In genomic region chr11:45799732-45800386, GRCm38 (mm10) we compare ENCODE assay signal across 8 mouse cellular contexts. TPM values are rescaled to one million over a fixed set of nuclear protein-coding genes. Genes with fewer than 3 reads are reported as not detected.
DNase-seq lines count a peak whose midpoint lies in the region; ATAC-seq lines count a peak whose summit lies in the region.

No protein-coding gene starts in this region.

- no peak overlapping the region for H3K4me3 ChIP-seq in midbrain, embryonic 11.5 days (ENCODE audit: low read depth, low read length)
- H3K4me3 ChIP-seq in midbrain, embryonic 15.5 days = no peak overlapping the region
- no peak overlapping the region for H3K4me3 ChIP-seq in intestine, embryonic 15.5 days (replicated peaks)
- no peak overlapping the region for H3K4me3 ChIP-seq in liver, embryonic 13.5 days (replicated peaks)
- no peak overlapping the region for H3K4me3 ChIP-seq in stomach, embryonic 16.5 days (replicated peaks; ENCODE audit: low read length)

- 24% methylated on average over 9 of the region's 9 CpGs for WGBS in midbrain, embryonic 11.5 days
- WGBS in midbrain, embryonic 15.5 days = 34% methylated on average over 9 of the region's 9 CpGs
- 18% methylated on average over 9 of the region's 9 CpGs for WGBS in intestine, embryonic 15.5 days
- WGBS in liver, embryonic 13.5 days (ENCODE audit: insufficient replicate concordance) = 41% methylated on average over 9 of the region's 9 CpGs
- WGBS in stomach, embryonic 16.5 days = 19% methylated on average over 9 of the region's 9 CpGs

- no peaks in the 10 kb centered on the region for H3K4me1 ChIP-seq in midbrain, embryonic 11.5 days (ENCODE audit: control insufficient read depth, insufficient read depth, low read length)
- peaks cover 8% of the 10 kb centered on the region; the same call in 1 of the 2 replicates for H3K4me1 ChIP-seq in midbrain, embryonic 15.5 days
- peaks cover 3% of the 10 kb centered on the region; the same call in 1 of the 2 replicates for H3K4me1 ChIP-seq in intestine, embryonic 15.5 days (replicated peaks)
- peaks cover 78% of the 10 kb centered on the region for H3K4me1 ChIP-seq in liver, embryonic 13.5 days (replicated peaks)
- H3K4me1 ChIP-seq in stomach, embryonic 16.5 days (ENCODE audit: control insufficient read depth, insufficient read depth, low read length) = 0 out of 2 replicates have a peak, but pooled peaks cover 2% of the 10 kb centered on the region

- no peaks in the 10 kb centered on the region for H3K36me3 ChIP-seq in midbrain, embryonic 11.5 days (ENCODE audit: control insufficient read depth, insufficient read depth, low read length)
- no peaks in the 10 kb centered on the region for H3K36me3 ChIP-seq in midbrain, embryonic 15.5 days (replicated peaks)
- H3K36me3 ChIP-seq in intestine, embryonic 15.5 days = no peaks in the 10 kb centered on the region
- H3K36me3 ChIP-seq in liver, embryonic 13.5 days = no peaks in the 10 kb centered on the region
- no peaks in the 10 kb centered on the region for H3K36me3 ChIP-seq in stomach, embryonic 16.5 days (ENCODE audit: control insufficient read depth, insufficient read depth, low read length)

- peak; percentile 79 for DNase-seq in midbrain, embryonic 11.5 days (ENCODE audit: low spot score, missing footprints)
- no peak for DNase-seq in liver, embryonic 13.5 days
- no peak for DNase-seq in layer of hippocampus, postnatal 25 days (ENCODE audit: extremely low spot score in 1 of 2, low spot score in 1 of 2)
- DNase-seq in thymus, postnatal 36 days = no peak

- no peaks in the 10 kb centered on the region for H3K27me3 ChIP-seq in midbrain, embryonic 11.5 days (ENCODE audit: control insufficient read depth, insufficient read depth, low read length)
- no peaks in the 10 kb centered on the region for H3K27me3 ChIP-seq in midbrain, embryonic 15.5 days (replicated peaks)
- no peaks in the 10 kb centered on the region for H3K27me3 ChIP-seq in intestine, embryonic 15.5 days (replicated peaks)
- no peaks in the 10 kb centered on the region for H3K27me3 ChIP-seq in liver, embryonic 13.5 days
- H3K27me3 ChIP-seq in stomach, embryonic 16.5 days (ENCODE audit: control insufficient read depth, insufficient read depth, low read length) = no peaks in the 10 kb centered on the region

- no peak overlapping the region for H3K27ac ChIP-seq in midbrain, embryonic 11.5 days (ENCODE audit: low read depth, low read length)
- H3K27ac ChIP-seq in midbrain, embryonic 15.5 days = no peak overlapping the region
- peak overlapping the region; percentile 6; the same call in 1 of the 2 replicates for H3K27ac ChIP-seq in intestine, embryonic 15.5 days
- 0 out of 2 replicates have a peak overlapping the region, but pooled peaks have one; percentile 6 for H3K27ac ChIP-seq in liver, embryonic 13.5 days
- H3K27ac ChIP-seq in stomach, embryonic 16.5 days (ENCODE audit: low read length) = no peak overlapping the region

- H3K4me2 ChIP-seq in midbrain, embryonic 11.5 days = no peak overlapping the region
- no peak overlapping the region for H3K4me2 ChIP-seq in midbrain, embryonic 15.5 days
- H3K4me2 ChIP-seq in intestine, embryonic 15.5 days (replicated peaks) = peak overlapping the region; percentile 42
- H3K4me2 ChIP-seq in liver, embryonic 13.5 days = peak overlapping the region; percentile 33
- H3K4me2 ChIP-seq in stomach, embryonic 16.5 days (ENCODE audit: low read depth, low read length) = peak overlapping the region; percentile 38

- ATAC-seq in midbrain, embryonic 11.5 days (ENCODE audit: low FRiP score) = no peak
- ATAC-seq in midbrain, embryonic 15.5 days (replicated peaks) = no peak
- ATAC-seq in intestine, embryonic 15.5 days = peak; percentile 79
- ATAC-seq in liver, embryonic 13.5 days (ENCODE audit: low read depth) = no peak
- ATAC-seq in stomach, embryonic 16.5 days (ENCODE audit: insufficient read depth, low FRiP score) = peak; percentile 58; the same call in 1 of the 2 replicates
- ATAC-seq in megakaryocyte progenitor cell, adult 5-6 weeks (replicated peaks; ENCODE audit: poor library complexity) = no peak

- no peak overlapping the region for H3K9ac ChIP-seq in midbrain, embryonic 11.5 days (ENCODE audit: low read length)
- no peak overlapping the region for H3K9ac ChIP-seq in midbrain, embryonic 15.5 days
- no peak overlapping the region for H3K9ac ChIP-seq in intestine, embryonic 15.5 days
- no peak overlapping the region for H3K9ac ChIP-seq in liver, embryonic 13.5 days
- H3K9ac ChIP-seq in stomach, embryonic 16.5 days (ENCODE audit: low read length) = no peak overlapping the region

- no peaks in the 10 kb centered on the region for H3K9me3 ChIP-seq in midbrain, embryonic 11.5 days (ENCODE audit: control insufficient read depth, low read length)
- no peaks in the 10 kb centered on the region for H3K9me3 ChIP-seq in midbrain, embryonic 15.5 days
- no peaks in the 10 kb centered on the region for H3K9me3 ChIP-seq in intestine, embryonic 15.5 days
- H3K9me3 ChIP-seq in liver, embryonic 13.5 days (replicated peaks) = no peaks in the 10 kb centered on the region
- no peaks in the 10 kb centered on the region for H3K9me3 ChIP-seq in stomach, embryonic 16.5 days (replicated peaks; ENCODE audit: control insufficient read depth, low read length)

RNA-seq across cellular contexts. Expression of gene Clint1, which starts 52.0 kb away (rescaled TPM):
- polyA plus RNA-seq in midbrain, embryonic 11.5 days (2014; fragmentation: Nextera tagmentation; extraction: Ambion mirVana) = 60.9 and 63.5 TPM in 2 replicates
- 42.8 TPM in 2 replicates for polyA plus RNA-seq in midbrain, embryonic 15.5 days (2015; fragmentation: Nextera tagmentation; extraction: Ambion mirVana)
- 102 and 106 TPM in 2 replicates for polyA plus RNA-seq in intestine, embryonic 15.5 days (2015; fragmentation: Nextera tagmentation; extraction: Ambion mirVana)
- polyA plus RNA-seq in liver, embryonic 13.5 days (2015; fragmentation: Nextera tagmentation; extraction: Ambion mirVana) = 57.4 and 71.8 TPM in 2 replicates
- polyA plus RNA-seq in stomach, embryonic 16.5 days (2015; fragmentation: Nextera tagmentation; extraction: Ambion mirVana) = 82.4 and 85.6 TPM in 2 replicates
- 130 and 133 TPM in 2 replicates for total RNA-seq in megakaryocyte progenitor cell, adult 5-6 weeks (2015)
- 133 and 160 TPM in 2 replicates for total RNA-seq in megakaryocyte progenitor cell, adult 5-6 weeks (2017)
- 10 to 100 TPM; 51.9 to 56.1 TPM for total RNA-seq in layer of hippocampus, postnatal 25 days (2021)

Comparison
In these comparisons a context has a peak if more than half of its experiments do, and no peak if none do; other contexts are left out.
1. ATAC-seq: peak in intestine, embryonic 15.5 days (single experiment) and stomach, embryonic 16.5 days (single experiment); none in midbrain, embryonic 11.5 days (single experiment), midbrain, embryonic 15.5 days (single experiment), liver, embryonic 13.5 days (single experiment) and megakaryocyte progenitor cell, adult 5-6 weeks (single experiment).
2. H3K27ac ChIP-seq: peak in intestine, embryonic 15.5 days (single experiment) and liver, embryonic 13.5 days (single experiment); none in midbrain, embryonic 11.5 days (single experiment), midbrain, embryonic 15.5 days (single experiment) and stomach, embryonic 16.5 days (single experiment).
3. H3K4me2 ChIP-seq: peak in intestine, embryonic 15.5 days (single experiment), liver, embryonic 13.5 days (single experiment) and stomach, embryonic 16.5 days (single experiment); none in midbrain, embryonic 11.5 days (single experiment) and midbrain, embryonic 15.5 days (single experiment).